Mouse (Mus musculus): Measurements from ENCODE around the gene Gata2. TPM values are rescaled to one million over a fixed set of nuclear protein-coding genes. Genes with fewer than 3 reads are reported as not detected.
A peak's percentile ranks its signal among the peaks of the same experiment; 100 is the strongest.

Gata2 gene
- polyA plus RNA-seq, 1 experiment from 2014 or later = 35.9 TPM

GRCm38 (mm10) chr6:88226570-88226994 lies 32.9 kb downstream of the Gata2 start:
- DNase-seq (ENCODE audit: low spot score) = peak; percentile 35
- Histone ChIP-seq H3K27ac (replicated peaks) (no peak overlapping the region), H3K4me1 (peaks cover 32% of the 10 kb centered on the region), H3K27me3 (replicated peaks; ENCODE audit: low read depth, poor library complexity, severe bottlenecking) (peaks cover 52% of the 10 kb centered on the region), H3K4me3 (no peak overlapping the region), H3K9me3 (no peaks in the 10 kb centered on the region), H3K36me3 (replicated peaks) (no peaks in the 10 kb centered on the region)
- WGBS = 13% methylated on average over 5 of the region's 5 CpGs

DNA sequence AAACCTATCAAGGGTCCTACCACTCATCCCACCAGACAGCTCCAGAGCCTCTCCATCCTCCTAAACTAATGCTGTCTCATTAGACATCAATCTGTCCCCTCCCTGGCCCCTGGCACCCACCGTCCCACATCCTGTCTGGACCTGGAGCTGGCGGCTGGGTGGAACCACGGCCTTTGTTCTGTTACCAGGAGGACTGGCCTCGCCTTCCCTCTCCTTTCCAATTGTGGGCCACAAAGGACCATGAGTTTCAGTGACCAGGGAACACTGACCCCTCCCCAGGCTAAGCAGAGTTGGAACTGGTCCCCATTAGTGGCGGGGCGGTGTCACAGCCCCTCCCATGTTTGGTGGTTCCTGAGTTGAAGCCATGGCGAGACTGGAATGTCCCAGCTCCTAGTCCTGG lies 33.8 kb downstream of the Gata2 start:
- no peaks in the 10 kb centered on the region for H3K36me3 ChIP-seq (replicated peaks)
- no peaks in the 10 kb centered on the region for H3K9me3 ChIP-seq
- H3K4me1 ChIP-seq = peaks cover 28% of the 10 kb centered on the region
- no peak overlapping the region for H3K4me3 ChIP-seq
- no peak for DNase-seq (ENCODE audit: low spot score)
- peaks cover 57% of the 10 kb centered on the region for H3K27me3 ChIP-seq (replicated peaks; ENCODE audit: low read depth, poor library complexity, severe bottlenecking)
- 69% methylated on average over 7 of the region's 7 CpGs for WGBS
- H3K27ac ChIP-seq (replicated peaks) = no peak overlapping the region; the same call in 1 of the 2 replicates

DNA sequence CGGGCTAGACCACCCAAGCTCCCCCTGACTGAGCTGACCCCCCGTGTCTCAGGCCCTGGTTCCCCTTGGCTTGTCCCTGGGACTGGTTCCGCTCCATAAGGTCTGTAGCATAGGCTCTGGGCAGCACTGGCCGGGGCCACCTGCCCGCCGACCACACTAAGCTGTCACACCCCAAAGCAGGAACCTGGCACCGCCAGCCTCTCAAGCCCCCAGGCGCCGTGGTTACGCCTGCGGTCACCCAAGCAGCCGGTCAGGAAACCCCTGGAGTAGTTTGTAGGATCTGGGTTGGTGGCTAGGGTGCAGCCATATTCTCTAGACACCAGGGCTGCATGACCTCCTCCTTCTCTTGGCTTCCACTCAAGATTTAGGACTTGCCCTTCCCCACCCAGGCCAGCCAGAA lies 35.5 kb downstream of the Gata2 start:
- Histone ChIP-seq H3K9me3 (no peaks in the 10 kb centered on the region), H3K27me3 (replicated peaks; ENCODE audit: low read depth, poor library complexity, severe bottlenecking) (peaks cover 68% of the 10 kb centered on the region), H3K4me1 (peaks cover 39% of the 10 kb centered on the region), H3K4me3 (no peak overlapping the region), H3K27ac (replicated peaks) (no peak overlapping the region), H3K36me3 (replicated peaks) (no peaks in the 10 kb centered on the region)
- 85% methylated on average over 12 of the region's 12 CpGs for WGBS
- no peak for DNase-seq (ENCODE audit: low spot score)

DNA sequence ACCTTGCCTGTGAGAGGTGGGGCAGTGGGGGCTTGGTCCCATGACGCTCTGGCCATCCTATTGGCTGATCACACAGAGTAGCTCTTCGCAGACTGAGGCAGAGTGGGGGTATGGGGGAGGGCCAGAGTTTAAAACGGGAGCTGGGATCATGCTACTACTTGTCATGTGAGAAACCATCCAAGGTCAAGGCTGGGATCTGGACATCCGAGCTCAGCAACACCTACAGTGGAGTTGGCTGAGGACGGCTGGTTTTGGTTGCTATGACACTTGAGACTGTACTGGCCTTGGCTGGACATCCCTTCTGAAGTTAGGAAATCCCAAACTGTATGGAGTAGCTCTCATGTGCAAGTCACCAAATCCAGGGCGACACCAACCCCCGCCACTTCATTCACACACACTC lies 38.1 kb downstream of the Gata2 start:
- WGBS = 87% methylated on average over 7 of the region's 7 CpGs
- peaks cover 83% of the 10 kb centered on the region for H3K27me3 ChIP-seq (replicated peaks; ENCODE audit: low read depth, poor library complexity, severe bottlenecking)
- DNase-seq (ENCODE audit: low spot score) = no peak

DNA sequence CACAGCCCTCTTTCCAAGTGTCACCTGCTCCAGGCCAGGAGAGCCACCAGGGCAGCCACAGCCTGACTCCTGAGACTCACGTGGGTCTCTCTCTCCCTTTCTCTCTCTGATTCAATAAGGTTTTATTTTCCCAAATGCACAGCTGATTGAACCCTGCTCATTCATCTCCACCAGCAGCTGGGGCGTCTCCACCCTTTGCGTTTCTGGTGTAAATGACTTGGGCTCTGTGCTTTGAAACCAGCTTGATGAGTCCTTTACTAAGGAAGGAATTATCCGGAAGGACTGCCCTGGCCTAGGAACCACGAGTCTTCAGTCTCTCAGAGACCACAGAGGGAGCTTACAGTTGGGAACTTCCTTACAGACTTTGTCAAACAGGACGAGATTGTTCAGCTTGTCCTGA lies 38.5 kb downstream of the Gata2 start:
- no peak overlapping the region for H3K4me3 ChIP-seq
- no peak overlapping the region for H3K27ac ChIP-seq (replicated peaks)
- 71% methylated on average over 6 of the region's 6 CpGs for WGBS
- H3K27me3 ChIP-seq (replicated peaks; ENCODE audit: low read depth, poor library complexity, severe bottlenecking) = peaks cover 87% of the 10 kb centered on the region
- H3K4me1 ChIP-seq = peaks cover 43% of the 10 kb centered on the region
- no peaks in the 10 kb centered on the region for H3K36me3 ChIP-seq (replicated peaks)
- no peaks in the 10 kb centered on the region for H3K9me3 ChIP-seq
- DNase-seq (ENCODE audit: low spot score) = no peak

More for the DNA sequence above, 38.1 kb downstream of the Gata2 start:
- H3K4me1 ChIP-seq = peaks cover 43% of the 10 kb centered on the region
- no peaks in the 10 kb centered on the region for H3K36me3 ChIP-seq (replicated peaks)
- no peak overlapping the region for H3K4me3 ChIP-seq
- H3K9me3 ChIP-seq = no peaks in the 10 kb centered on the region
- H3K27ac ChIP-seq (replicated peaks) = no peak overlapping the region

- Histone ChIP-seq H3K4me3 (no peak overlapping the region), H3K36me3 (replicated peaks) (no peaks in the 10 kb centered on the region), H3K27me3 (replicated peaks; ENCODE audit: low read depth, poor library complexity, severe bottlenecking) (peaks cover 88% of the 10 kb centered on the region), H3K27ac (replicated peaks) (no peak overlapping the region), H3K4me1 (peaks cover 33% of the 10 kb centered on the region), H3K9me3 (no peaks in the 10 kb centered on the region)
- peak; percentile 34 for DNase-seq (ENCODE audit: low spot score)
- 69% methylated on average over 8 of the region's 8 CpGs for WGBS
Observed at GRCm38 (mm10) chr6:88233996-88234395, 40.3 kb downstream of the Gata2 start.

- Histone ChIP-seq H3K9me3 (no peaks in the 10 kb centered on the region), H3K27me3 (replicated peaks; ENCODE audit: low read depth, poor library complexity, severe bottlenecking) (peaks cover 92% of the 10 kb centered on the region), H3K4me1 (peaks cover 33% of the 10 kb centered on the region), H3K36me3 (replicated peaks) (no peaks in the 10 kb centered on the region), H3K4me3 (no peak overlapping the region), H3K27ac (replicated peaks) (peak overlapping the region; percentile 71; the same call in 1 of the 2 replicates)
- WGBS = 17% methylated on average over 8 of the region's 8 CpGs
- no peak for DNase-seq (ENCODE audit: low spot score)
Observed at GRCm38 (mm10) chr6:88235461-88235860, 41.8 kb downstream of the Gata2 start.

DNA sequence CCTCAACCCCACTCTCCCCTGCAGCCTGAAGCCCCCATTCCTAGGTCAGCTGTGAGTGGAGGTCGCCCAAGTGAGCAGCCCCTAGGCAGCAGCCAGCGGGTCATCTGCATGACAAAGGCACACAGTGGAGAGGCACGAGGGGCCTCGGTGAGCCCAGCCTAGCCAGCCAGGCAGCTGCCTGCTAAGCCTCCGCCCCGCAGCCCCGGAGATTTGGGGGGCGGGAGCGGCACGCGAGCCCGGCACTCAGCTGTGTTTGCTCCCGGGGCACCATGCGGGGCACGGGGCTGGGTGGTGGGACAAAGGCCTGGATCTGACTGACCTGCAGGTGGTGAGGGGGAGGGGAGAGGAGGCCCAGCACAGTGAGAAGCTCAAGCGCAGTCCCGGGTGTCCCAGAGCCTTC lies 42.3 kb downstream of the Gata2 start:
- Histone ChIP-seq H3K4me3 (peak overlapping the region; percentile 47), H3K27ac (replicated peaks) (peak overlapping the region; percentile 71), H3K4me1 (peaks cover 34% of the 10 kb centered on the region), H3K36me3 (replicated peaks) (no peaks in the 10 kb centered on the region), H3K9me3 (no peaks in the 10 kb centered on the region), H3K27me3 (replicated peaks; ENCODE audit: low read depth, poor library complexity, severe bottlenecking) (peaks cover 95% of the 10 kb centered on the region)
- peak; percentile 61 for DNase-seq (ENCODE audit: low spot score)
- WGBS = 1% methylated on average over 17 of the region's 17 CpGs

GRCm38 (mm10) chr6:88236513-88236912 lies 42.8 kb downstream of the Gata2 start:
- WGBS = 12% methylated on average over 7 of the region's 7 CpGs
- Histone ChIP-seq H3K27ac (replicated peaks) (peak overlapping the region; percentile 71; the same call in 1 of the 2 replicates), H3K4me1 (peaks cover 39% of the 10 kb centered on the region), H3K4me3 (peak overlapping the region; percentile 47; the same call in 1 of the 2 replicates), H3K27me3 (replicated peaks; ENCODE audit: low read depth, poor library complexity, severe bottlenecking) (peaks cover 95% of the 10 kb centered on the region), H3K36me3 (replicated peaks) (no peaks in the 10 kb centered on the region), H3K9me3 (no peaks in the 10 kb centered on the region)
- no peak for DNase-seq (ENCODE audit: low spot score)

- H3K36me3 ChIP-seq (replicated peaks) = no peaks in the 10 kb centered on the region
- 2% methylated on average over 15 of the region's 15 CpGs for WGBS
- H3K9me3 ChIP-seq = no peaks in the 10 kb centered on the region
- peak; percentile 85 for DNase-seq (ENCODE audit: low spot score)
- peaks cover 51% of the 10 kb centered on the region for H3K4me1 ChIP-seq
- peak overlapping the region; percentile 32; the same call in 1 of the 2 replicates for H3K27ac ChIP-seq (replicated peaks)
- peaks cover 74% of the 10 kb centered on the region for H3K27me3 ChIP-seq (replicated peaks; ENCODE audit: low read depth, poor library complexity, severe bottlenecking)
- H3K4me3 ChIP-seq = peak overlapping the region; percentile 26
Observed at GRCm38 (mm10) chr6:88242604-88243003, 48.9 kb downstream of the Gata2 start.

DNA sequence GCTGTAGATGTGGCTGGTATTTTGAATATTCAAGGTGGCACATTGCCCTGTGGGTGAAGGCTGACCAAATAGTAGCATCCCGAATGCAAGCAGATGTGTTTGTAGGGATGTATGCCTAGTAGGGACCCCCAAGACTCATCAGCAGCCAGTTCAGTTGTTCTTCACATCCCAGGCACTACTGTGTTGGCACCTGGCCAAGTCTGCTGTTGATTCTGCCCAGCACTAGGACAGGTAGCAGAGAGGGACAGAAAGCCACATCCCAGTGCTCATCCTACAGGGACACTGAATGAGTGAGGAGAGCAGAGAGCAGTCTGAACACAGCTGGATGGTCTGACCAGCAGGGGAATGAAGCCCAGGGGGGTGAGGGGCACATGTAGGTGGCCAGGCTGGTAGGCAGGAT lies 55.5 kb downstream of the Gata2 start:
- DNase-seq (ENCODE audit: low spot score) = no peak
- Histone ChIP-seq H3K9me3 (no peaks in the 10 kb centered on the region), H3K27me3 (replicated peaks; ENCODE audit: low read depth, poor library complexity, severe bottlenecking) (peaks cover 14% of the 10 kb centered on the region; the same call in 1 of the 2 replicates), H3K36me3 (replicated peaks) (no peaks in the 10 kb centered on the region), H3K4me3 (no peak overlapping the region), H3K4me1 (peaks cover 28% of the 10 kb centered on the region), H3K27ac (replicated peaks) (no peak overlapping the region)
- 84% methylated on average over 1 of the region's 1 CpGs for WGBS

- H3K36me3 ChIP-seq (replicated peaks) = peaks cover 9% of the 10 kb centered on the region
- no peak for DNase-seq (ENCODE audit: low spot score)
- H3K4me1 ChIP-seq = peaks cover 11% of the 10 kb centered on the region
- H3K27ac ChIP-seq (replicated peaks) = no peak overlapping the region
- 91% methylated on average over 1 of the region's 1 CpGs for whole genome bisulfite sequencing
- no peaks in the 10 kb centered on the region for H3K9me3 ChIP-seq
- H3K27me3 ChIP-seq (replicated peaks; ENCODE audit: low read depth, poor library complexity, severe bottlenecking) = 0 out of 2 replicates have a peak, but pooled peaks cover 4% of the 10 kb centered on the region
- no peak overlapping the region for H3K4me3 ChIP-seq
Observed at GRCm38 (mm10) chr6:88251396-88251795, 57.7 kb downstream of the Gata2 start.

DNA sequence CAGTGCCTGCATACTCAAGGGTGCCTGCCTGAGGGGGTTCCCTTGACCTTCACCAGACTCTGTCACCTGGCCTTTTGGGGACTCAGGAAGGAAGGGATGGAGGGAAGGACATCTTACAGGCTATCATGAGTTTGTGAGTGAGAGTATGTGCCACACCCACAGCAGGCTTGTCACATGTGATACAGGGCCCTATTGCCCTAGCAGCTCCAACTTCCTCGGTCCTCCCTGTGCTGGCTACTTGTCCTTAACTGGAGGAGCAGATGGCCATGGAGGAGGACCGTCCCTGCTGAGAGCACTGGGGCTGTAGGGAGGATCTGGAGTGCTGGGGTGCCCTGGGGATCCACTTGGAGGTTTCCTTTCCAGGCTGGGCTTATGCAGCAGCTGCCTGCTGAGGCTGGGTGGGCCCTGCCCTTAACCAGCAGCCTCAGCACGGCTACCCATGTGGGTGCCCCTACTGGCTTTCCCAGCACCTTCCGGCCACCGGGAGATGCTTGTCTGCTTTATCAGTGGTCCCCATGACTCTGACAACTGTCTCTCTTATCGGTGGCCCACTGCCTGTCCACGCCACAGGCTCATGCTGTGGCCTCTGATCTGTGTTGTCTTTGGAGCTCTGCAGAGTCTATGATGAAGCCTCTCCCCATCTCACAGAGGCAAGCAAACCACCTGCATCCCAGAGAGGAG lies 58.2 kb downstream of the Gata2 start:
- Histone ChIP-seq H3K27me3 (replicated peaks; ENCODE audit: low read depth, poor library complexity, severe bottlenecking) (0 out of 2 replicates have a peak, but pooled peaks cover 4% of the 10 kb centered on the region), H3K4me1 (peaks cover 6% of the 10 kb centered on the region), H3K4me3 (no peak overlapping the region), H3K9me3 (no peaks in the 10 kb centered on the region), H3K27ac (replicated peaks) (no peak overlapping the region), H3K36me3 (replicated peaks) (peaks cover 15% of the 10 kb centered on the region)
- no peak for DNase-seq (ENCODE audit: low spot score)
- WGBS = 76% methylated on average over 7 of the region's 7 CpGs
